Mouse (Mus musculus) embryonic facial prominence, embryonic 15.5 days (tissue): ENCODE measurements around the gene Ephx1. TPM values are rescaled to one million over a fixed set of nuclear protein-coding genes. Genes with fewer than 3 reads are reported as not detected.
"Not testable (repeated sequence)": the region's sequence is repeated elsewhere in the genome, so short reads cannot be mapped to it uniquely, and the experiment has no call there.

ENCODE experiments used
- ATAC-seq: fragments of 200-750 bp; cut with Nextera tagmentation; 2 replicates; pipeline ENCODE4 v1.8.0; 2017; ENCODE audit warnings: low read depth, moderate TSS enrichment; ENCODE audit not compliant: insufficient number of reproducible peaks, low FRiP score, low TSS enrichment
- H3K27ac ChIP-seq: fragments of 300-500 bp; sonication (generic); replicated peaks from 2 replicates; pipeline ENCODE4 v1.5.1; 2015; ENCODE audit warnings: mild to moderate bottlenecking, inconsistent platforms
- H3K27me3 ChIP-seq: fragments of 300-500 bp; sonication (generic); 2 replicates; pipeline ENCODE4 v1.6.1; 2015; ENCODE audit warnings: inconsistent platforms
- H3K36me3 ChIP-seq: fragments of 300-500 bp; sonication (generic); 2 replicates; pipeline ENCODE4 v1.6.1; 2015; ENCODE audit warnings: mild to moderate bottlenecking, inconsistent platforms
- H3K4me1 ChIP-seq: fragments of 300-500 bp; sonication (generic); 2 replicates; pipeline ENCODE4 v1.6.1; 2015; ENCODE audit warnings: inconsistent platforms
- H3K4me2 ChIP-seq: fragments of 300-500 bp; sonication (generic); replicated peaks from 2 replicates; pipeline ENCODE4 v1.6.1; 2015; ENCODE audit warnings: mild to moderate bottlenecking, inconsistent platforms
- H3K4me3 ChIP-seq: fragments of 300-500 bp; sonication (generic); replicated peaks from 2 replicates; pipeline ENCODE4 v1.5.1; 2015; ENCODE audit warnings: mild to moderate bottlenecking, inconsistent platforms
- H3K9ac ChIP-seq: fragments of 300-500 bp; sonication (generic); 2 replicates; pipeline ENCODE4 v1.6.1; 2015; ENCODE audit warnings: inconsistent platforms
- H3K9me3 ChIP-seq: fragments of 300-500 bp; sonication (generic); replicated peaks from 2 replicates; pipeline ENCODE4 v1.6.1; 2016; ENCODE audit warnings: inconsistent platforms
- WGBS: fragments of 180-500 bp; shearing (Covaris S2); methylation state at CpG from one replicate; pipeline ENCODE4 v1.1.7; 2015; 5-methylcytosine and 5-hydroxymethylcytosine counted together
- polyA plus RNA-seq: library from polyadenylated mRNA; unstranded; fragments of >200 nt; fragmentation: Nextera tagmentation; extraction: Ambion mirVana; gene quantifications from 2 replicates; pipeline ENCODE4 v1.2.1, GENCODE M21; 2015

Ephx1 gene
- polyA plus RNA-seq, 1 experiment from 2014 or later, result 17.7 TPM

- WGBS, result 70% methylated on average over 4 of the region's 4 CpGs
- ATAC-seq, result no peak
These were observed 16.9 kb upstream of the Ephx1 start for GRCm38 (mm10) chr1:181037623-181038022.

GRCm38 (mm10) chr1:181035015-181035778 is 14.5 kb upstream of the Ephx1 start:
- H3K27ac ChIP-seq, H3K4me3 ChIP-seq, H3K27me3 ChIP-seq, H3K9me3 ChIP-seq, H3K9ac ChIP-seq, ATAC-seq, H3K4me2 ChIP-seq, H3K4me1 ChIP-seq, H3K36me3 ChIP-seq: not testable (repeated sequence)
- 86% methylated on average over 5 of the region's 5 CpGs for WGBS

More at GRCm38 (mm10) chr1:181037623-181038022, 16.9 kb upstream of the Ephx1 start:
- no peak overlapping the region for H3K4me3 ChIP-seq
- no peak overlapping the region for H3K9ac ChIP-seq
- peaks cover 3% of the 10 kb centered on the region; the same call in 1 of the 2 replicates for H3K4me1 ChIP-seq
- no peaks in the 10 kb centered on the region for H3K36me3 ChIP-seq
- no peaks in the 10 kb centered on the region for H3K9me3 ChIP-seq
- no peak overlapping the region for H3K4me2 ChIP-seq
- no peaks in the 10 kb centered on the region for H3K27me3 ChIP-seq
- no peak overlapping the region for H3K27ac ChIP-seq

- Histone ChIP-seq H3K36me3 (no peaks in the 10 kb centered on the region), H3K27ac (no peak overlapping the region), H3K4me3 (no peak overlapping the region), H3K4me2 (no peak overlapping the region), H3K9me3 (no peaks in the 10 kb centered on the region), H3K27me3 (no peaks in the 10 kb centered on the region; the same call in 1 of the 2 replicates), H3K4me1 (peaks cover 5% of the 10 kb centered on the region; the same call in 1 of the 2 replicates), H3K9ac (no peak overlapping the region)
- WGBS, result 13% methylated on average over 1 of the region's 1 CpGs
- ATAC-seq, result no peak; the same call in 1 of the 2 replicates
These were observed 1.6 kb upstream of the Ephx1 start for GRCm38 (mm10) chr1:181022265-181022664.

GRCm38 (mm10) chr1:181021488-181021865 is 773 bp upstream of the Ephx1 start:
- peaks cover 8% of the 10 kb centered on the region for H3K4me1 ChIP-seq
- no peak overlapping the region for H3K4me3 ChIP-seq
- no peak overlapping the region for H3K4me2 ChIP-seq
- no peak overlapping the region for H3K9ac ChIP-seq
- H3K27ac ChIP-seq, result no peak overlapping the region
- no peaks in the 10 kb centered on the region for H3K9me3 ChIP-seq
- H3K36me3 ChIP-seq, result no peaks in the 10 kb centered on the region
- WGBS, result 62% methylated on average over 7 of the region's 7 CpGs
- ATAC-seq, result no peak
- H3K27me3 ChIP-seq, result no peaks in the 10 kb centered on the region; the same call in 1 of the 2 replicates

- H3K4me1 ChIP-seq, result peaks cover 24% of the 10 kb centered on the region
- H3K4me3 ChIP-seq, result no peak overlapping the region
- no peaks in the 10 kb centered on the region for H3K9me3 ChIP-seq
- H3K27ac ChIP-seq, result no peak overlapping the region; the same call in 1 of the 2 replicates
- H3K36me3 ChIP-seq, result no peaks in the 10 kb centered on the region
- 77% methylated on average over 13 of the region's 13 CpGs for WGBS
- ATAC-seq, result no peak
- H3K27me3 ChIP-seq, result no peaks in the 10 kb centered on the region; the same call in 1 of the 2 replicates
- H3K4me2 ChIP-seq, result peak overlapping the region; percentile 95; the same call in 1 of the 2 replicates
- H3K9ac ChIP-seq, result no peak overlapping the region
These were observed 2.7 kb downstream of the Ephx1 start for GRCm38 (mm10) chr1:181017890-181018420.

GRCm38 (mm10) chr1:181017212-181017711 is 3.4 kb downstream of the Ephx1 start:
- H3K9me3 ChIP-seq, result no peaks in the 10 kb centered on the region
- ATAC-seq, result peak; percentile 69
- under 1% methylated on average over 22 of the region's 22 CpGs for WGBS
- peak overlapping the region; percentile 95 for H3K4me2 ChIP-seq
- no peaks in the 10 kb centered on the region for H3K36me3 ChIP-seq
- no peaks in the 10 kb centered on the region; the same call in 1 of the 2 replicates for H3K27me3 ChIP-seq
- H3K9ac ChIP-seq, result no peak overlapping the region
- peak overlapping the region; percentile 51 for H3K4me3 ChIP-seq
- H3K4me1 ChIP-seq, result peaks cover 24% of the 10 kb centered on the region
- H3K27ac ChIP-seq, result peak overlapping the region; percentile 66

GRCm38 (mm10) chr1:181016532-181017131 is 4.1 kb downstream of the Ephx1 start:
- Histone ChIP-seq H3K27me3 (no peaks in the 10 kb centered on the region; the same call in 1 of the 2 replicates), H3K27ac (peak overlapping the region; percentile 66), H3K4me1 (peaks cover 24% of the 10 kb centered on the region), H3K36me3 (no peaks in the 10 kb centered on the region), H3K4me2 (peak overlapping the region; percentile 95), H3K4me3 (peak overlapping the region; percentile 51), H3K9me3 (no peaks in the 10 kb centered on the region), H3K9ac (no peak overlapping the region)
- ATAC-seq, result 0 out of 2 replicates have a peak, but pooled peaks have one; percentile 44
- under 1% methylated on average over 21 of the region's 21 CpGs for WGBS

- Histone ChIP-seq H3K9ac (no peak overlapping the region), H3K4me3 (no peak overlapping the region), H3K4me2 (peak overlapping the region; percentile 95; the same call in 1 of the 2 replicates)
These were observed 4.7 kb downstream of the Ephx1 start for GRCm38 (mm10) chr1:181016045-181016444.

GRCm38 (mm10) chr1:181015558-181015957 is 5.1 kb downstream of the Ephx1 start:
- no peak overlapping the region for H3K4me3 ChIP-seq
- H3K27me3 ChIP-seq, result no peaks in the 10 kb centered on the region; the same call in 1 of the 2 replicates
- no peak for ATAC-seq
- peaks cover 24% of the 10 kb centered on the region for H3K4me1 ChIP-seq
- H3K27ac ChIP-seq, result peak overlapping the region; percentile 66
- no peaks in the 10 kb centered on the region for H3K36me3 ChIP-seq
- no peaks in the 10 kb centered on the region for H3K9me3 ChIP-seq
- no peak overlapping the region for H3K9ac ChIP-seq
- H3K4me2 ChIP-seq, result peak overlapping the region; percentile 95; the same call in 1 of the 2 replicates

More at GRCm38 (mm10) chr1:181016045-181016444, 4.7 kb downstream of the Ephx1 start:
- WGBS, result 63% methylated on average over 4 of the region's 4 CpGs
- H3K4me1 ChIP-seq, result peaks cover 24% of the 10 kb centered on the region
- peak overlapping the region; percentile 66 for H3K27ac ChIP-seq
- H3K36me3 ChIP-seq, result no peaks in the 10 kb centered on the region
- H3K27me3 ChIP-seq, result no peaks in the 10 kb centered on the region; the same call in 1 of the 2 replicates
- H3K9me3 ChIP-seq, result no peaks in the 10 kb centered on the region
- no peak for ATAC-seq

GRCm38 (mm10) chr1:181014731-181015500 is 5.8 kb downstream of the Ephx1 start:
- 60% methylated on average over 6 of the region's 6 CpGs for WGBS

More at GRCm38 (mm10) chr1:181014731-181015500, 5.8 kb downstream of the Ephx1 start:
- ATAC-seq, result no peak
- 0 out of 2 replicates have a peak overlapping the region, but pooled peaks have one; percentile 10 for H3K4me2 ChIP-seq
- no peaks in the 10 kb centered on the region; the same call in 1 of the 2 replicates for H3K27me3 ChIP-seq
- H3K36me3 ChIP-seq, result no peaks in the 10 kb centered on the region
- H3K9ac ChIP-seq, result no peak overlapping the region
- peak overlapping the region; percentile 66; the same call in 1 of the 2 replicates for H3K27ac ChIP-seq
- no peak overlapping the region for H3K4me3 ChIP-seq
- no peaks in the 10 kb centered on the region for H3K9me3 ChIP-seq
- peaks cover 24% of the 10 kb centered on the region for H3K4me1 ChIP-seq
